Mouse (Mus musculus): Measurements from ENCODE around the gene Pfkfb3.

DNA sequence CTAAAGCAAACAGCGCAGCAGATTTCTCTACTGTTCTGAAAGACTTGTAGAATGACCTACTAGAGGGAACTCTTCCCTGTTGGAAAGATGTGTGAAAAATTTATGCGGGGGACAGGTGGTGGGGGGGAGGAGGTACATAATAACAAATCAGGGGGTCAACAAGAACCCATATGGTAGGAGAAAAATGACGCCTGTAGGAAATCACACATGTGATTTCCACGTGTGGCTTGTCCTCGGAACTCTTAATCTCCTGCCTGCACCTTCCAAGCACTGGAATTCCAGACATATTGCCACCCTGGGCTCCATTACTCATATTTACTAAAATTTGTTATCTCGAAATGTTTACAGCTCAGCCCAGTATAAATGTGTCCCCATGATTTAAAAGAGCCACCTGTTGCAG, 47.9 kb upstream of the Pfkfb3 start:
- TF ChIP-seq CTCF (IDR thresholded peaks at IDR 0.05; ENCODE audit: borderline replicate concordance, insufficient read depth, low read length) (no peak), POLR2A (IDR thresholded peaks at IDR 0.05; ENCODE audit: low read depth, low read length) (no peak)

All from embryonic fibroblast, embryonic 13.5 days (primary cell).